Mouse (Mus musculus): ENCODE measurements around the gene Ino80b. TPM values are rescaled to one million over a fixed set of nuclear protein-coding genes. Genes with fewer than 3 reads are reported as not detected.
A peak's percentile ranks its signal among the peaks of the same experiment; 100 is the strongest.
"Not testable (repeated sequence)": the region's sequence is repeated elsewhere in the genome, so short reads cannot be mapped to it uniquely, and the experiment has no call there.

Gene Ino80b
- polyA plus RNA-seq, 2 experiments = 14.7 to 35.9 TPM

DNA sequence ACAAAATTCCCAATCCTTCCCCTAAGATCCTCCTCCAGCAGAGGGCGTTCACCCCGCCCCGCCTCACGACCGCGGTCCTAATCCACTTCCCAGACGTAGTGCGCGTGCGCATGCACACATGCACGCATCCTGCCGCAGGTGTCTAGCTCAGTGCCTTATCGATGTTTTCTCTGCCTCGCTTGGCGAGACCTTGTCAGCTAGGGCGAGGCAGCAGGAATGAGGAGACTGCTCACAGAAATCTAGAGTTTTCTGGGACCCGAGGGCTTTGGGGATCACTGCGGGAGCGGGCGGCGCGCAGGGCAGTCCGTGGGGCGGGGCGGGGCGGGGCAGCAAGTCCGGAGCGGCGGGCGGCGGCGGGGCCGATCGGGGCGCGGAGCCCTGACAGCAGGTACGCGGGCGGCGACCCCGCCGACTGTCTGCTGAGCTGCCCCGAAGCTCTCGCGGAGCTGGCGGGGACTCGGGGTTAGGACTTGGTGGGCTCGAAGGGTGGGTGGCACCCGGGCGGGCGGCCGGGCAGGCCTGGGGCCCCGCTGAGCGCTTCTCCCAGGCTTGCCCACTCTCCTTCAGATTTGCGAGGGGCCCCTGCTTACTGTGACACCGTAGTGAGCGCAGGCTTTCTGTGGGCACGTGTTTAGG lies 40.5 kb upstream of the Ino80b start, which contains the start of gene Dctn1:
TSS of gene Dctn1 (plus strand) at position 314 of the 636 bp plus-strand sequence.
- H3K4me3 ChIP-seq (replicated peaks; ENCODE audit: low read length) = peak within 1 kb of the TSS; percentile 73
- ATAC-seq (ENCODE audit: low FRiP score, low read depth) = peak; percentile 87
- peak within 1 kb of the TSS; percentile 86 for H3K27ac ChIP-seq (replicated peaks; ENCODE audit: low read depth, low read length)
- peaks cover 6% of the 10 kb centered on the region; the same call in 1 of the 2 replicates for H3K36me3 ChIP-seq (ENCODE audit: control insufficient read depth, insufficient read depth, low read length)
- peaks cover 22% of the 10 kb centered on the region for H3K4me1 ChIP-seq (ENCODE audit: control insufficient read depth, insufficient read depth, low read length)
- WGBS = under 1% methylated on average over 47 of the region's 58 CpGs
- TF ChIP-seq POLR2A (IDR thresholded peaks at IDR 0.05; ENCODE audit: borderline replicate concordance, extremely low read depth, insufficient read depth, insufficient read length) = no peak
- H3K9ac ChIP-seq (ENCODE audit: low read depth, low read length, severe bottlenecking) = peak within 1 kb of the TSS; percentile 78
- peak within 1 kb of the TSS; percentile 45 for H3K4me2 ChIP-seq (replicated peaks; ENCODE audit: low read depth, low read length, severe bottlenecking)
- DNase-seq (ENCODE audit: low spot score) = peak; percentile 92
- no peaks in the 10 kb centered on the region for H3K9me3 ChIP-seq (ENCODE audit: control insufficient read depth, low read length)
- H3K27me3 ChIP-seq (ENCODE audit: control insufficient read depth, insufficient read depth, low read length) = peaks cover 20% of the 10 kb centered on the region

DNA sequence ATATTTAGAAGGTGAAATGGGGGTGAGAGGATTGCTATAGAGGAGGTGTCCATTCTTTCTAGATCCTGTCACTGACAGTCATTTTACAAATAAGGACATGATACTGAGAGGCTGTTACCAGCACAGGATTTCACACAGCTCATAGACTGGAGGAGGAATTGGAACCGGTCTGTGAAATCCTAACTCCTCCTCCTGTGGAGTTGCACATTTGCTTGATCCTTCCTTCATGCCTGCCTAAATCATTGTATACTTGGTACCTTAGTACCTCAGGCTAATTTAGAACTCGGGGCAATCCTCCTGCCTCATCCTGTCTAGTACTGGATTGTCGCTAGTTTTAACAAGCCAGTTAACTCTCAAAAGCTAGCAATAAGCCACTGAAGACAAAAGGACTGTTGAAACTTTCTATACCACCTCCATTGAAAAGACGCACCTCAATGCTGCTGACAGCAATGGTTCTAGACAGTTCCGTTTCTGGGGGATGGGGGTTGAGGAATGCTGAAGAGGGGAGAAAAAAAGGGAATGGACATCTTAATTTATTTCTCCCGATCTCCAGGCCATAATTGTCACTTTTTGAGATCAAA lies 39.9 kb upstream of the Ino80b start:
- 3% methylated on average over 6 of the region's 6 CpGs for WGBS
- Histone ChIP-seq H3K4me2 (replicated peaks; ENCODE audit: low read depth, low read length, severe bottlenecking) (peak overlapping the region; percentile 45), H3K9ac (ENCODE audit: low read depth, low read length, severe bottlenecking) (peak overlapping the region; percentile 78), H3K4me1 (ENCODE audit: control insufficient read depth, insufficient read depth, low read length) (peaks cover 22% of the 10 kb centered on the region), H3K27ac (replicated peaks; ENCODE audit: low read depth, low read length) (peak overlapping the region; percentile 86), H3K36me3 (ENCODE audit: control insufficient read depth, insufficient read depth, low read length) (peaks cover 6% of the 10 kb centered on the region; the same call in 1 of the 2 replicates), H3K27me3 (ENCODE audit: control insufficient read depth, insufficient read depth, low read length) (peaks cover 26% of the 10 kb centered on the region), H3K4me3 (replicated peaks; ENCODE audit: low read length) (peak overlapping the region; percentile 73), H3K9me3 (ENCODE audit: control insufficient read depth, low read length) (no peaks in the 10 kb centered on the region)
- ATAC-seq (ENCODE audit: low FRiP score, low read depth) = 0 out of 2 replicates have a peak, but pooled peaks have one; percentile 1
- TF ChIP-seq POLR2A (IDR thresholded peaks at IDR 0.05; ENCODE audit: borderline replicate concordance, extremely low read depth, insufficient read depth, insufficient read length) = no peak
- DNase-seq (ENCODE audit: low spot score) = no peak

DNA sequence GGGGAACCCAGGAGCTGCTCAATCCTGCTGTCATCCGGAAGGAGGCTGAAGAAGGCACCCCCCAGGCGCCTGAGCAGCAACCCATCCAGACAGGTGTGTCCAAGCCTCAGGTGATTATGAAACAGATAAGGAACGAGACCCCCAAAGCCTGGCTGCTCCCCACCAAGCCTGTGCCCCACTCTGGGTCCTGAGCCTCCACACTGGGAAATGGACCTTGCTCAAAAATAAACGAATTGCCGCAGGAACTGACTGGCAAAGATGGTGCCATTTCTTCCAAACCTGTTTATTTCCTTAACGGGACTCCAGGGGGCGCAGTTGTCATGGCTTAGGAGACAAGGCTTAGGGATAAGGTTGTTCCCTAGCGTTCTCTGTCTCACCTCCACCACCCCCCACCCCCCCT lies 37.5 kb upstream of the Ino80b start:
- peak; percentile 54 for DNase-seq (ENCODE audit: low spot score)
- Histone ChIP-seq H3K36me3 (ENCODE audit: control insufficient read depth, insufficient read depth, low read length) (no peaks in the 10 kb centered on the region), H3K9ac (ENCODE audit: low read depth, low read length, severe bottlenecking) (peak overlapping the region; percentile 46), H3K4me3 (replicated peaks; ENCODE audit: low read length) (peak overlapping the region; percentile 44), H3K9me3 (ENCODE audit: control insufficient read depth, low read length) (no peaks in the 10 kb centered on the region), H3K27me3 (ENCODE audit: control insufficient read depth, insufficient read depth, low read length) (peaks cover 28% of the 10 kb centered on the region), H3K27ac (replicated peaks; ENCODE audit: low read depth, low read length) (no peak overlapping the region), H3K4me1 (ENCODE audit: control insufficient read depth, insufficient read depth, low read length) (peaks cover 22% of the 10 kb centered on the region), H3K4me2 (replicated peaks; ENCODE audit: low read depth, low read length, severe bottlenecking) (peak overlapping the region; percentile 89)
- TF ChIP-seq POLR2A (IDR thresholded peaks at IDR 0.05; ENCODE audit: borderline replicate concordance, extremely low read depth, insufficient read depth, insufficient read length) = no peak
- WGBS = 0% methylated on average over 8 of the region's 8 CpGs
- ATAC-seq (ENCODE audit: low FRiP score, low read depth) = no peak

DNA sequence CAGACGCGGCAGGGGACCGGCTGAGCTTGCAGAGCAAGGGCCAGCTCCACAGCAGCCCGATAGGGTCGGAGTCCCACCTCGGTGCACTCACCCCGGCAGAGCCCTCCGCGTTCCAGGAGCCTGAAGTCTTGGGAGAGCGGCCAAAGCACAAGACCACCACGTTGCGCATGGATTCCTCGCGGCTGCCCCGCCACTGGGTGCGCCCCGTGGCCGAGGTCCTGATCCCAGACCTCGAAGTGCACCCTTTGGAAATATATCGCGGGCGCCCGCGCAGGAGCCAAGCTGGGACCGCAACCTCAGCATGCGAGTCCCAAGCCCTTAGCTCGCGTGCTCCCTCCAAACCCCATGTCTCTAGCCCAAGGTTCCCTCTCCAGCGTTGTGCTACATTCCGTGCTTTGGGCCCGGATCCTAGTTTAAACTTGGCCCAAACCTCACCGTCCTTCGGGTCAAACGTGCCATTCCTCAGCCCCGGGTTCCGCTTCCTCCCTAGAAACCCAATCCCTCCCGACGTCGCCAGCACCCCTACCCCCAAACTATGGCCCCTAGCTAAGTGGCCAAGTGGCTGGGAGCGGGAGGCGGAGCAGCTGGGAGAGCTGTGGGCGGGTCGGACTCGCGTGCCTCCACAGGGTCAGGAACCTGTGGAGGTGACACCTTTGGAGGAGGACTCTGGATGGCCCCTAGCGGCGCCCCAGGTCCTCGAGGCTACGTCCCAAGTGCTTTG lies 36.9 kb upstream of the Ino80b start:
- no peak for ATAC-seq (ENCODE audit: low FRiP score, low read depth)

DNA sequence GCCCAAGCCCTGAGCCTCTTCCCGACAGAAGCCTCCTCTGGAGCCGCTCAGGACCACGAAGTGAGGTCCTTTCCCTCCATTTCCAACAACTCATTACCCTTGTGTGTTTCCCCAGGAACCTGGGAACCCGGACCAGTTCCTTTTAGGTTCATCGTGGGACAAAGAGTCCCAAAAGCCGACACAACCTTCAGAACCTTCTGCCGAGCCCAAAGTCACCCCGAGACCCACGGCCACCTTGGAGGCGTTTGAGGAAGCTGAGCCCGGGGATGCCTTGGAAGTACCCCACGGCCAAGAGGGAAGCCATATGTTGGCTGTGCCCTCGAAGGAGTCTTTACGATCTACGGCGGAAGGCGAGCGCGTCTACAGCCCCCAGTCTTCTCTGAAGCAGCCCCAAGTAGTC lies 36.2 kb upstream of the Ino80b start:
- peak overlapping the region; percentile 46; the same call in 1 of the 2 replicates for H3K9ac ChIP-seq (ENCODE audit: low read depth, low read length, severe bottlenecking)
- ATAC-seq (ENCODE audit: low FRiP score, low read depth) = no peak
- WGBS = 9% methylated on average over 19 of the region's 19 CpGs
- H3K27ac ChIP-seq (replicated peaks; ENCODE audit: low read depth, low read length) = no peak overlapping the region
- no peak for DNase-seq (ENCODE audit: low spot score)
- no peaks in the 10 kb centered on the region for H3K36me3 ChIP-seq (ENCODE audit: control insufficient read depth, insufficient read depth, low read length)
- H3K9me3 ChIP-seq (ENCODE audit: control insufficient read depth, low read length) = no peaks in the 10 kb centered on the region
- H3K27me3 ChIP-seq (ENCODE audit: control insufficient read depth, insufficient read depth, low read length) = peaks cover 28% of the 10 kb centered on the region
- H3K4me1 ChIP-seq (ENCODE audit: control insufficient read depth, insufficient read depth, low read length) = peaks cover 16% of the 10 kb centered on the region
- H3K4me2 ChIP-seq (replicated peaks; ENCODE audit: low read depth, low read length, severe bottlenecking) = peak overlapping the region; percentile 89
- H3K4me3 ChIP-seq (replicated peaks; ENCODE audit: low read length) = peak overlapping the region; percentile 44
- no peak for TF ChIP-seq POLR2A (IDR thresholded peaks at IDR 0.05; ENCODE audit: borderline replicate concordance, extremely low read depth, insufficient read depth, insufficient read length)

More for the DNA sequence above, 36.9 kb upstream of the Ino80b start:
- Histone ChIP-seq H3K36me3 (ENCODE audit: control insufficient read depth, insufficient read depth, low read length) (no peaks in the 10 kb centered on the region), H3K9ac (ENCODE audit: low read depth, low read length, severe bottlenecking) (peak overlapping the region; percentile 46), H3K27ac (replicated peaks; ENCODE audit: low read depth, low read length) (no peak overlapping the region), H3K4me1 (ENCODE audit: control insufficient read depth, insufficient read depth, low read length) (peaks cover 21% of the 10 kb centered on the region), H3K9me3 (ENCODE audit: control insufficient read depth, low read length) (no peaks in the 10 kb centered on the region), H3K4me3 (replicated peaks; ENCODE audit: low read length) (peak overlapping the region; percentile 44), H3K27me3 (ENCODE audit: control insufficient read depth, insufficient read depth, low read length) (peaks cover 28% of the 10 kb centered on the region), H3K4me2 (replicated peaks; ENCODE audit: low read depth, low read length, severe bottlenecking) (peak overlapping the region; percentile 89)
- WGBS = under 1% methylated on average over 47 of the region's 49 CpGs
- no peak for TF ChIP-seq POLR2A (IDR thresholded peaks at IDR 0.05; ENCODE audit: borderline replicate concordance, extremely low read depth, insufficient read depth, insufficient read length)
- DNase-seq (ENCODE audit: low spot score) = no peak

DNA sequence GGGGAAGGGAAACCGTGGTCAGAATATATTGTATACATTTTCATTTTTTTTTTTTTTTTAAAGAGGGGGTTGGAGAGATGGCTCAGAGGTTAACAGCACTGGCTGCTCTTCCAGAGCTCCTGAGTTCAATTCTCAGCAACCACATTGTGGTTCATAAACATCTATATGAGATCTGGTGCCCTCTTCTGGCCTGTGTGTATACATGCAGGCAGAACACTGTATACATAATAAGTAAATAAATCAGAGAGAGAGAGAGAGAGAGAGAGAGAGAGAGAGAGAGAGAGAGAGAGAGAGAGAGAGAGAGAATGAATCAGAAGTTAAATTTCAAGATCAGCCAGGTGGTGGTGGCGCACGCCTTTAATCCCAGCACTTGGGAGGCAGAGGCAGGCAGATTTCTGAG lies 34.2 kb upstream of the Ino80b start:
- H3K36me3 ChIP-seq (ENCODE audit: control insufficient read depth, insufficient read depth, low read length); H3K9ac ChIP-seq (ENCODE audit: low read depth, low read length, severe bottlenecking); H3K9me3 ChIP-seq (ENCODE audit: control insufficient read depth, low read length); H3K4me2 ChIP-seq (replicated peaks; ENCODE audit: low read depth, low read length, severe bottlenecking); H3K4me3 ChIP-seq (replicated peaks; ENCODE audit: low read length); H3K27ac ChIP-seq (replicated peaks; ENCODE audit: low read depth, low read length); ATAC-seq (ENCODE audit: low FRiP score, low read depth): not testable (repeated sequence)
- H3K4me1 ChIP-seq (ENCODE audit: control insufficient read depth, insufficient read depth, low read length) = peaks cover 12% of the 10 kb centered on the region
- H3K27me3 ChIP-seq (ENCODE audit: control insufficient read depth, insufficient read depth, low read length) = peaks cover 28% of the 10 kb centered on the region
- DNase-seq (ENCODE audit: low spot score) = peak; percentile 68
- 18% methylated on average over 3 of the region's 3 CpGs for WGBS

Data from limb, embryonic 14.5 days (tissue).